Comparison of ENCODE assay signal across 23 mouse cellular contexts in genomic region chr16:11051134-11051533, GRCm38 (mm10). TPM values are rescaled to one million over a fixed set of nuclear protein-coding genes. Genes with fewer than 3 reads are reported as not detected.
A peak's percentile ranks its signal among the peaks of the same experiment; 100 is the strongest.
DNase-seq lines count a peak whose midpoint lies in the region; ATAC-seq and TF ChIP-seq lines count a peak whose summit lies in the region.
"Had no signal": no experiment of that assay in that cellular context is flagged by ENCODE, and none has a peak within 500 bp of the region (broad histone marks: within the 10 kb centered on the region; RNA-seq: fewer than 3 reads in every experiment).

No protein-coding gene starts in this region.

- H3K27me3 ChIP-seq in kidney, embryonic 14.5 days (ENCODE audit: control insufficient read depth, insufficient read depth, low read length): no peaks in the 10 kb centered on the region
- no peaks in the 10 kb centered on the region for H3K27me3 ChIP-seq in kidney, embryonic 16.5 days (ENCODE audit: insufficient read depth, low read length)
- H3K27me3 ChIP-seq: CH12.LX; hindbrain, embryonic 12.5 days; Patski had no signal

- no peak for ATAC-seq in kidney, embryonic 14.5 days (ENCODE audit: low FRiP score, low TSS enrichment)
- ATAC-seq in kidney, embryonic 16.5 days (ENCODE audit: low FRiP score, low TSS enrichment): no peak
- ATAC-seq: forebrain, embryonic 14.5 days; forebrain, postnatal 0 days; Patski had no signal

- no peaks in the 10 kb centered on the region for H3K4me1 ChIP-seq in kidney, embryonic 14.5 days (ENCODE audit: control insufficient read depth, insufficient read depth, low read length)
- H3K4me1 ChIP-seq in kidney, embryonic 16.5 days (ENCODE audit: insufficient read depth, low read length): no peaks in the 10 kb centered on the region
- H3K4me1 ChIP-seq in olfactory bulb, adult 2 months (ENCODE audit: control insufficient read depth, insufficient read depth, low read length): peaks cover 24% of the 10 kb centered on the region

- no peak overlapping the region for H3K27ac ChIP-seq in kidney, embryonic 14.5 days (ENCODE audit: low read depth, low read length)
- H3K27ac ChIP-seq in kidney, embryonic 16.5 days (ENCODE audit: low read length): no peak overlapping the region
- peak overlapping the region; percentile 74 for H3K27ac ChIP-seq in olfactory bulb, adult 2 months (ENCODE audit: insufficient read depth, low read depth, low read length)
- H3K27ac ChIP-seq: gastrocnemius, adult 2 months; hindbrain, embryonic 12.5 days had no signal

- no peak overlapping the region for H3K4me2 ChIP-seq in kidney, embryonic 14.5 days (replicated peaks; ENCODE audit: low read depth, low read length)
- no peak overlapping the region for H3K4me2 ChIP-seq in kidney, embryonic 16.5 days (replicated peaks; ENCODE audit: low read depth, low read length)
- H3K4me2 ChIP-seq: heart, embryonic 11.5 days; hindbrain, embryonic 12.5 days had no signal

- no peaks in the 10 kb centered on the region for H3K9me3 ChIP-seq in kidney, embryonic 14.5 days (ENCODE audit: control insufficient read depth, low read length)
- H3K9me3 ChIP-seq in kidney, embryonic 16.5 days (ENCODE audit: low read length): no peaks in the 10 kb centered on the region
- H3K9me3 ChIP-seq: G1E; hindbrain, embryonic 12.5 days had no signal

- H3K4me3 ChIP-seq in kidney, embryonic 14.5 days (ENCODE audit: low read length): no peak overlapping the region
- H3K4me3 ChIP-seq in kidney, embryonic 16.5 days (ENCODE audit: low read length): no peak overlapping the region
- H3K4me3 ChIP-seq in olfactory bulb, adult 2 months (ENCODE audit: insufficient read depth, low read depth, low read length): no peak overlapping the region
- H3K4me3 ChIP-seq: gastrocnemius, adult 2 months; hindbrain, embryonic 12.5 days had no signal

- DNase-seq in kidney, adult 18-20 months: peak; percentile 41
- DNase-seq in kidney, adult 9 months: peak; percentile 67
- DNase-seq in fat pad, adult 2 months (ENCODE audit: extremely low read depth, low read depth, low spot score): peak; percentile 49
- no peak for DNase-seq in thymus, postnatal 36 days
- DNase-seq: adrenal gland, postnatal 10 days; adrenal gland, postnatal 36 days; B cell, adult 2 months; cerebellum, adult 18-20 months; cerebellum, adult 9-10 months; cerebellum, postnatal 14 days; forebrain, postnatal 0 days; gastrocnemius, adult 2 months; gastrocnemius, postnatal 14 days; heart, adult 11 months had no signal

- no peak overlapping the region for H3K9ac ChIP-seq in kidney, embryonic 14.5 days (ENCODE audit: low read depth, low read length)
- H3K9ac ChIP-seq in kidney, embryonic 16.5 days (replicated peaks; ENCODE audit: low read length): no peak overlapping the region
- H3K9ac ChIP-seq: forebrain, postnatal 0 days; hindbrain, embryonic 12.5 days had no signal

- H3K36me3 ChIP-seq in kidney, embryonic 14.5 days (ENCODE audit: control insufficient read depth, insufficient read depth, low read length): no peaks in the 10 kb centered on the region
- no peaks in the 10 kb centered on the region for H3K36me3 ChIP-seq in kidney, embryonic 16.5 days (ENCODE audit: insufficient read depth, low read length)
- H3K36me3 ChIP-seq: G1E; hindbrain, embryonic 12.5 days had no signal

- TF ChIP-seq CTCF in olfactory bulb, adult 2 months (IDR thresholded peaks at IDR 0.05; ENCODE audit: insufficient read depth, low read depth, low read length): no peak

- WGBS in kidney, embryonic 14.5 days: 85% methylated on average over 11 of the region's 11 CpGs
- 80% methylated on average over 11 of the region's 11 CpGs for WGBS in kidney, embryonic 16.5 days
- WGBS in olfactory bulb, adult 2 months: 55% methylated on average over 11 of the region's 11 CpGs

- TF ChIP-seq POLR2A in olfactory bulb, adult 2 months (IDR thresholded peaks at IDR 0.05; ENCODE audit: insufficient read depth, low read depth, low read length): no peak

RNA-seq across cellular contexts. Expression of gene Snn, which starts 9.6 kb away (rescaled TPM):
- polyA plus RNA-seq in kidney, embryonic 14.5 days (2014; fragmentation: Nextera tagmentation; extraction: Ambion mirVana): 32.5 and 54.4 TPM in 2 replicates
- 40.6 and 42.1 TPM in 2 replicates for polyA plus RNA-seq in kidney, embryonic 16.5 days (2015; fragmentation: Nextera tagmentation; extraction: Ambion mirVana)
- polyA plus RNA-seq in olfactory bulb, adult 2 months (2012; ENCODE audit: insufficient read depth, insufficient read length, low replicate concordance, missing spikeins): 106 TPM in 1 of 2 replicates, not detected in the other

RNA-seq across cellular contexts. Expression of gene Litaf, which starts 14.8 kb away (rescaled TPM):
- polyA plus RNA-seq in kidney, embryonic 14.5 days (2014; fragmentation: Nextera tagmentation; extraction: Ambion mirVana): 104 and 121 TPM in 2 replicates
- polyA plus RNA-seq in kidney, embryonic 16.5 days (2015; fragmentation: Nextera tagmentation; extraction: Ambion mirVana): 134 and 138 TPM in 2 replicates
- polyA plus RNA-seq in olfactory bulb, adult 2 months (2012; ENCODE audit: insufficient read depth, insufficient read length, low replicate concordance, missing spikeins): not detected in 2 replicates

Comparison
In these comparisons a context has a peak if more than half of its experiments do, and no peak if none do; other contexts are left out.
1. DNase-seq: peak in kidney, adult 18-20 months (single experiment), kidney, adult 9 months (single experiment) and fat pad, adult 2 months (single experiment); none in thymus, postnatal 36 days (0 of 2).